Mouse (Mus musculus) lung, postnatal 14 days (tissue): ENCODE measurements at regions not wholly inside any gene's neighbourhood (a gene's known extent, or its start where the extent isn't known, plus 50 kb on each side); places are given as distances from the start of the nearest gene placed in this dataset.

ENCODE experiments used
- DNase-seq: peaks from one replicate; pipeline ENCODE4 v3.0.0; 2021

DNA sequence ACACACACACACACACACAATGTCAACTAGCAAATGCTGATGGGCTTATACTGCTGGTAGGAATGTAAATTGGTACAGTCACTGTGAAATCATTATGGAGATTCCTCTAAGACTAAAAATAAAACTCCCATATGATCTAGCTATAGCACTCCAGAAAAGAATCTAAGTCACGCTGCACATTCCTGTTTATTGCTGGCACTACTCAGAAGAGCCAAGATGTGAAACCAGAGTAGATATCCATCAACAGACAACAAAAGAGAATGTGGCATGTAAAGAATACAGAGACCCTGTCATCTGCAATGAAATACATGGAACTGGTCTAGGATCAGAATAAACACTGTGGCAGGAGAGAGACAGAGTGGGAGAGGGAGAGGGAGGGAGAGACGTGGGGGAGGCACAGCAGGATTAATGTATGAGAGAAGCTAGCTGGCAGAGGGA lies 442.8 kb upstream of the Nrp1 start:
- no peak for DNase-seq

DNA sequence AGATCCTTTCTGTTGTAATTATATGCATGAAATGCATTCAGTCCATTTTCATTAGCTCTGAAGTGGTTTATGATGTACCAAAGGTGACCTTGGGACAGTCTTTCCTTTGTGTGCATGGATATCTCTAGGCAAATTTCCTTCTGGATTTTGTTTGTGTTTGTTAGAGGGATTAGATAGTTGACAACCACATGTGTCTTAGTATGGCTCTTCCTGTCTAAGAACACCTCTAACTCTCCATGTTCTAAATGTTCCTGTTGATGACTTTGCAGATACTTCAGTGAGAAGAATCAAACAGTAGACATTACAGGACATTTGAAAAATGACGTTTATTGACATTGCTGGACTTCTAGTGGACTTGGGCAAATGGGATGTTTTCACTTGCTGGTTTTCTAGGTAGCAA lies 436.5 kb upstream of the Nrp1 start:
- no peak for DNase-seq

DNA sequence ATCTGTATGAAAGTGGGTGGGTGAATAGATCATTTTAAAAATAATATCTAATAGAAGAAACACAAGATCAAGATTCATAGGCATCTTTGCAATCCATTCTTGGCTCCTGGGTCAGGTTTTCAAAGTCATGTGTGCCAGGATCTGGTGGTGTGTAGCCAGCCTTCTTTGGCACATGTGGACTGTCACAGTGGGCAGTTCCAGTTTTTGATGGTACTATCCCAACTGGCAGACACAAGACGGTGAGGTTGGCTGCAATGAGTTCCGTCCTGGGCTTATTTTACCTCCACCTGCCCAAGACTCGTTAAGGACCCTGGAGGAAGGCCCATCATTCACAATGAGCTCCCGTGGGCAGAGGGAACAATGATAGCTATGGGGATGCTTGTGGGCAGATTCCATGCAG lies 435.1 kb upstream of the Nrp1 start:
- DNase-seq = no peak

DNA sequence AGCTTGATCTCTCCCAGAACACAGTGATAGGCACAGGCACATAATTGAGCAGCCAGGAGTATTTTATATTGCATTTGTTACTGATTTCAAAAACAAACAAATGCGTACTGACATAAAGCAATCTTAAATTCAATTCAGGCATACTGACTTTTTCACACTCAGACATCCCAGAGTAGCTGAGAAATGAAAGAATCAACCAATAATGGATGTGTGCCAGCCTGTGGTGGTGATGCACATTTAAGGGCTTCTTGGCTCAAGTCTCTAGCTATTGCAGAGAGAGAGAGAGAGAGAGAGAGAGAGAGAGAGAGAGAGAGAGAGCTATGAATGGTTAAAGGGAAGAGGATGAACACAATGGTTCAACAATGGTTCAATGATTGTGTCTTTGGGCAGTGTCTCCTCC lies 426.1 kb upstream of the Nrp1 start:
- DNase-seq = no peak

DNA sequence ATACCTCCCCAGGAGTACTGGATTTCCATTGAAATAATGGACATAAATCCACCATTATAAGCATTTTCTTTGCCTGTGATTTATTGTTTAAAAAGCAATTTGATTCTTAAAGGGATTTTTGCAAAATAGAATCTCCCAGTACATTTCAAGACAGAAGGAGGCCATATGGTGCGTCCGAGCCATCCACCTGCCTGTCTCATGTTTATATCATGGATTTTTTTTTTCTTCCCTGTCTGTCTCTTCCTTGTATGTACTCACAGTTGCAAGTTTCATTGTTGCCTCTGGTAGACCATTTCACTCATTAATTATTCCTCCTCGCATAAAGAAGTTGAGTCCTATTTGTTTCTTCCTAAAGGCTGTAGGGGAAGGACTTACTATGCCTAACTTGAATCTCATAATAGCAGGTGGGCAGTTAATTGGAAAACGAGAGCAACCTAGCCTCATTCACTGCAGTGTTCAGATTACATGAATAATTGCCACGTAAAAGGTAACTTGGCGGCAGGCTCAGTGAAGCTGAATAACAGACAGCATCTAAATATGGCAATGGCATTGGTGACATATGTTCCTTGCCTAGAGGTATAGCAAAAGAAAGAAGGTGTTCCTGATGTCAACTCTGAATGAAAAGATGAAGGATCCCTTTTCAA lies 421.5 kb upstream of the Nrp1 start:
- no peak for DNase-seq

DNA sequence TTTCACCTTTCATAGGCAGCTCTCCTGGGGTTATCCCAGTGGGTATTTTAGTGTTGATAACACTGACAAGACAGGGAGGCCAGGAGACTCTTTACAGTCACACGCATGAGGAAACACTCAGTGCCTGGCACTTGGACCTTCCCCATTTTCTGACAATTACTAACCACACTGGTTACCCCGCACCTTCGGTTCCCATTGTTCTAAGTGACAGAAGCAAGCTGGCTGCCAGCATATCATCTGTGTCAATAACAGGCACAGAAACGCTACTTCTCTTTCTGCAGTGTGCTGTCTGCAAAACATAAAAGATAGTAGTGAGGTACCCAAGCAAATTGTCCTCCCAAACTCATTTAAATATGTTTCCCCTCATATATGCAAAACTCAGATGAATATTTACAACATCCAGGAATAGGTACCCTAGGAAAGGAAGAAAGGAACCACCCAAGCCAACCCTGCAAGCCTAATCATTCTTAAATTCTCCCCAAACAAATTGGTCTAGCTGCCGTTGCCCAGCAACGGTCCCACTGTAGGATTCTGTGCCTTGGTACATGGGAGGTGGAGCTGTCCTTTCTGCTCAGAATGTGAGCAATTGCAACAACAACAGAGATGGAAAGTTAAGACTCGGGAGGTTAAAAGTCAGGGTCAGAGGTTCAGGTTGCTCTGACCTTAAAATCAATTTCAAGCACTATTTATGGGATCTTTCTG lies 419.0 kb upstream of the Nrp1 start:
- DNase-seq = no peak

DNA sequence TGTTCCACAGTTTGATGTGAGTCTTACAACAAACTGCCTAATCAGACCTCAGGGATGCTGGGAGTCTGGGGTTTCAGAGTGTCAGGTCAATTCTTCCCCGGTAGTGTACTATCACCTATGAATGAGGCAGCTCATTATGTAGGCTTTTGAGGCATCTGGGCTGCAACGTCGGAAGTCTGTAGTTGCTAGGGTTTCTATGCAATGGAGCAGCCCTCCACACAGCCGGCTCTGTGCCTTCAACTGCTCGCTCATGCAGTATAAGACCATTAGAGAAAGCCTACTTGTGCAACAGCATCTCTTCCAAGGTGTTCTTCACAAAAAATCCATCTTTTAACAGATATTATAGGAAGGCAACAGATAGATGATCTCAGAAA lies 418.4 kb upstream of the Nrp1 start:
- no peak for DNase-seq

DNA sequence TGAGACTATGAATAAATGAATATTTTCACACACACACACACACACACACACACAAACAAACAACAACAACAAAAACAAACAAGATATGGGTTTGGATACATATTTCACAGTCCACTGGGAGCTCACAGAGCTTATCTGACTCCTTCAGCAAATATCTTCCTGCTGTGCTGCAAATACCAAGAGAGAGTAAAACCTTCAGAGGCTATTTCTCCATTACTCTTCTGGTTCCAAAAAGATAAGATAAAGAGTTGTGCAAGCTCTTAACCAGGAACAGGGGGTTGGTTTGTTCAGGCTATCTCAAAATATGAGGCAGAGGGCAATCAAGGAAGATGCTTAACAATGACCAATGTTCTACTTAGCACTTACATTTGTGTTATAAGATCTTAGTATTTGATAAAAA lies 416.1 kb upstream of the Nrp1 start:
- no peak for DNase-seq

DNA sequence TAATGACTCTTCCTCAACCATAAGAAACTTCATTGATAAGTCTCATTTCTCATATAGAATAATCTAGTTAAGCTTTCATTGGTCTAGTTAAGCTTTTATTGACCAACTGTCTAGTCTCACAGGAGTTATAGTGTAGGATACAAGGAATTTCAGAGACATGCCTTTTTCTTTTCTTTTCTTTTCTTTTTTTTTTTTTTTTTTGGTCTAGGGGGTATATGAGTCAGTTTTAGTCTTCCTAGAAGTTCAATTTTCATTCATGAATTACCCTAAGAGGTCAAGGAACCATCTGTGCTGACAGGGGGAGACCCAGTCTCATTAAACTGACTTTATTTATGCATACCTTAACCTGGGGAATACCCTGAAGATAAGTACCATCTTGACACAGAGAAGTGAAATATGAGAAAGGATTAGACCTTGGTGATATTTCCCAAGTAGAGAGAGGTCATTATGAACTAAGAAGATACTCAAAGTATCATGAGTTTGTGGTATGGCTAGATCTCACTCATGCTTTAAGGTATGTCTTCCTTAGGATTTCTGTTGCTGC lies 413.4 kb upstream of the Nrp1 start:
- DNase-seq = no peak

DNA sequence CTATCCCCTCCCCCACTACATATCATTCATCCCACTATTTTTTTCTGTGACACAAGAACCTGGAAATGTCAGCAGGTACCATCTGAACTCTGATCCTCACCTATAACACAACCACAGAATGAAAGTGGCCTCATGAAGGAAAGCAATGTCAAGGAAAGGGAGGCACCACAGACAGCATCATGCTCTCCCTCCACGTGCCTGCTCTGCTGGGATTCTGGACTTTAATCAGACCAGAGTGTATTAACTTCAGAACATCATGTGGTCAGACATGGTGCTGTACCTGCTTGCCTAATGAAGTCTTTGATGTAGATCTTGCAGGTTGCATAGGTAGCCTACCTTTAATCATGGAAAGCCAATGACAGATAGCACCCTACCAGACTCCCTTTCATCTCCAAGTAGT lies 400.8 kb upstream of the Nrp1 start:
- no peak for DNase-seq

DNA sequence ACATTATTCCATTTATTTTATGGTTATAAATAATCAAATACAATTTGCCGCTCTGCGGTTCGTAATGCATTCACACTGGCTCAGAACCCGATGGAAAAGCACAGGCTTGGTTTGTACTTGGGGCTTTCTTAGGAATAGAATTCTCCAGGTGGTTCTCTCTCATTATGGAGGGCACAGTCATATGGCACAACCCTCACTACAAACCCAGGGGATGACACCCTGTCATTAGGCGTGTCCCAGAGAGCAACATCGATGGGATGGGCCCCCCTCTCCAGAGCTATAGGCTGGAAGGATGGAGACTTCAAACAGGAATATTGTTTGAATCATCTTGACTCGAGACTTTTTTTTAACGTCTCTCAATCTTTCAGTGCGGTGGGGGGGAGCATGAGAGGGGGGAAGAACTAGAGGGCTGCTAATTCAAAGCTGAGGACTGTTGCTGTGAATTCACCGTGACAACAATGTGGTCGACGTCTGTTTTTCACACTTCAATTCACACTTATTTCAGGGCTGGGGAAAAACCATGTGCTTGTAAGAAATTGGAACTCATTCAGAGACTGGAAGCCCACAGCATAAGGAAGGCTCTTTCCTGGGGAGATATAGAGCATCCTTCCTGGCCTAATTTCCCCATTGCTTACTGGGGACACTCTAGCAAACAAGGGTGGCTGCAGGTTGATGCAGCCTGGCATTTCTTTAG lies 399.9 kb upstream of the Nrp1 start:
- DNase-seq = no peak

DNA sequence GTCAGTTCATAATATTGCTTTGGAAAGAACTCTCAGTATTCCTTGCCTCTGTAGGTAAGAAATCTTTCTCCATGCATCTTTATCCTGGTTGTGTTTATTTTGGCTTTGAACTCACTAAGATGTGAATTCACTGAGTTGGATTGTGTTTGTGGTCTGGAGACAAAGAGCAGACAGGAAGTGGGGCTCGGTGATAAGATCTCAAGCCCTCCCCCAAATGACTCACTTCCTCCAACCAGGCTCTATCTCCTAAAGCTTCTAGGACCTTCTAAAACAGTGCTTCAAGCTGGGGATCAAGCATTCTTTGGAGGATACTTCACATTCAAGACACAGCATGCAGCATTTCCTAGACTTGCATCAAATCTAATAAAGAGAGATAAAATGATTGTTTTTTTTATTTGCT lies 395.5 kb upstream of the Nrp1 start:
- no peak for DNase-seq

DNA sequence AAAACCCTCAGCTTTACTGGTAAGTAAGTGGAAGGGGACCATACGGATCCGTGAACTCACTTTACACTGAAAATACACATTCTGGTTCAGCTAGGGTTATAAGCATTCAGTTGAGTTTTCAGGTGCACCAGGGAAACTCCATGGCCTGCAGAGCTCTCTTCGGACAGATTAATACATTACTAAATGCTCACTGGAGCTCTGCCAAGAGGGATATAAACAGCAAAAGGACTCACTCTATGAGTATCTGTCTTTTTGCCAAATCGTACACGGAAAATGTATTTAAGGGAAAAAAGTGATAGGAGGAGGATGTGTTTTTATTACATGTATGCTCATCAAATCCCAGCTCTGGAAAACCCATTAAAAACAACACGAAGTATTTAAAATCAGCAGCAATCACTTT lies 394.8 kb upstream of the Nrp1 start:
- DNase-seq = no peak

DNA sequence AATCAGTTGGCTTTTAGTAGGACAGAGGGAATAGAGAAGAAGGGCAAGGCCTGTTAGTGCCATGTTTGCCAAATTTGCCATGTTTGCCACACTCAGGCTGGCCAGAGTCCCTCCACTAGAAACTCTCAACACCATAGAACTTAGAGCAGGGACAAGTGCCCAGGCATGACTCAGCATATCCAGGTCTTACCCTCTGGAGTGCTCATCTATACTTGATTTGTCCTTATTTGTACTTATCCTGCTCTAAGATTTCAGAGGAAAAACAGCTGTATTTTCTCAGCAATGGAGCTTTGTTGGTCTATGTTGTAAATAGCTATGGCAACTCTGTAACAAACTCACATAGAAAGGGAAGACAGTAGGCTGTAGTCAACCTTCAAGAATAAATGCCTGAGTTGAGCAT lies 393.6 kb upstream of the Nrp1 start:
- peak; percentile 14 for DNase-seq

DNA sequence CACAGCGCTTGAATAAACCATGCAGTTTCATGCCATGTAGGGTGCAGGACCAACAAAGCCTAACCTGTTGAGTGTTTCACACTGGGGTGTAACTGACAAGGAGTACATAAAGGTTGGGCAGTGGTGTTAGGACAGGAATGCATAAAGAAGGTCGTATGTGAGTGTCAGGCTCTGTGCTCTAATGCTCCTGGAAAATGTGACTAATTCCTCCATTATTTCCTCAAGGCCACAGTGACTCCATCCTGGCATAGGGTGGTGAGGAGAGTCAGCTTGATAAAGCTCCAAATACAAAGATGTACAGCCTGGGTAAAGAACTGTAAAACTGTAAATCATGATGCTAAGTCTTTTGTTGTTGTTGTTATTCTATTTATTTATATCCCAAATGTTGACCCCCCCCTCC lies 393.1 kb upstream of the Nrp1 start:
- no peak for DNase-seq

DNA sequence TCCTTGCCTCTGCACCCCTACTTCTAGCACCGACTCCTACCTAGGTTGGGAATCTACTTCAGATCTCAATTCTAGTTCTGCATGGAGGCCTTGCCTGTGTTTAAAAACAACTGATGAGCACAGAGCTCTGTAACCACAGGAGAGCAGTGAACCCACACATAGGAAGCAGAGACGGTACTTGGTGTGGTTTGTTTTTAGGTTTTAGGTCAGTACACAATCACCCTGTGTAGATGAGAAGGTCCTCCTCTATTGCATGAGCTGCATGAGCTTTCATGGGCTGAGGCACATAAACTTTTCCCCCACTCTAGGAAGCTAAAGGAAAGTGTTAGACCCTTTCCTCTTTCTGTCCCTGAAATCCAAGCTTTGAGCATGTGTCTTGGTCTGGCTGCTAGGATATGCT lies 390.4 kb upstream of the Nrp1 start:
- DNase-seq = no peak

DNA sequence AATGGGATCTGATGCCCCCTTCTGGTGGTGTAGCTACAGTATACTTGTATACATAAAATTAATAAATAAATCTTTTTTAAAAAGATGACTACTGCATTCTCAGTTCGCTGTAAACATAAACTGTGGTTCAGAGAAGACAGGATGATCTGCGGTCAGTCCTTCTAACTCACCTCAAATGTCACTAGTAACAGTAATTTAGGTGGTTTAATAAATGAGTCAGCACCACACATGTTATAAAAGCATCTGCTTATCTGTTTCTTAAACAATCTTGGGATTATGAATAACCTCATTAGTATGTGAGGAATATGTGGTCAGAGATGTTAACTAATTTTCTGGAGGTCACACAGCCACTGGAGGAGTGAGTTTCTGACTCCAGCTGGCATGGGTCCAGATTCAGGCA lies 385.2 kb upstream of the Nrp1 start:
- DNase-seq = no peak

DNA sequence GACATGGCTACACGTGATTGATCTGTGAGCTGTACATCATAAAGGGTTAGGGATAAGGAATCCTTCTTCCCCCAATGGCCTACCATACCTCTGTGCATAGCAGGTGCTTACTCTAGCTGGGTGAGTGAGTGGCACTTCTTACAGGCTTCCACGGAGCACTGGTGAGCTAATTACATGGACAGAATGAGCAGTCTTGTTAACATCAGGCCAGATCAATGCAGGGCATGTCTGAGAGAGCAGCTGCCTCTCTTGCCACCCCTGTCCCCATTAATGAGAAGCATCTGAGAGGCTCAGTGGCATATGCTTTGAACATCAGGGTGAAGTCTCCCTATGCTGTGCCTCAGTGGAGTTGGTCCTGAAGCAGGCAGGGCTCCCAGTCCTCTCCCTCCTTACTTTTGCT lies 380.7 kb upstream of the Nrp1 start:
- no peak for DNase-seq

DNA sequence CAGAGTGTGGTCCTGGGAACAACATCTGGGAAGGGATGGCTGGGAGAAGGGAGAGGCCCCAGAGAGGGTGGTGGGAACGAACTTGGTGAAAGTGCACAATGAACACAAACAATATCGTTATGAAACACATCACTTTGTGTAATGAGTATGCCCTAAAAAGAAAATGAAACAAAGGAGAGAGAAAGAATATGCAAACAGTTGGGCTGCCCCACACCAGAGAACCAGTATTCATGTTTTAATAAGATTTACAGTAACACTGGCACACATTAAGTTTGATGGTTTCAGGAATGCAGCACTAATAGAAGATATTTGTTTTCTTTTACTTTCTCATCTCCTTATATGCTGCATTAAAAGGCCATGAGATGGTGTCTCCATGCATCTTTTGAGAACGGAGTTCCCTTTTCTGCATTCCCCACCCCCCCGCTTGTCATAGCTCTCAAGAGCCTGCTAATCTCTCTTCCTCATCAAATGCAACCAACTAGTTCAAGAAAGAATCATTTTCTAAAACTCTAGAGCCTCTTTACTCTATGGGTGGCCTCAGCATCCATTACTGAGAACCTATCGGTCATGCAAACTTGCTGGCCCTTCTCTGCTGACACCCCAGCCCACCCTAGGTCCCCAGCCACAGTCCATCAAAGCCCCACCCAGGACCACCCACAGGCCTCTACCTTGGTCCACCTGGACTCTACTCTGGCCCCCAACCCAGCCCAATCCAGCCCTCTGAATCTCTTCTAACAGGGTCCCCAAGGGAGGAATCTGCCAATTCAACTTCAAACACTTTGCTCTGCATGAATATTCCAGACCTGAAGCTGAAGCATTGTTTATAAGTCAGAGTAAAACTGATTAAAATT lies 379.0 kb upstream of the Nrp1 start:
- no peak for DNase-seq

DNA sequence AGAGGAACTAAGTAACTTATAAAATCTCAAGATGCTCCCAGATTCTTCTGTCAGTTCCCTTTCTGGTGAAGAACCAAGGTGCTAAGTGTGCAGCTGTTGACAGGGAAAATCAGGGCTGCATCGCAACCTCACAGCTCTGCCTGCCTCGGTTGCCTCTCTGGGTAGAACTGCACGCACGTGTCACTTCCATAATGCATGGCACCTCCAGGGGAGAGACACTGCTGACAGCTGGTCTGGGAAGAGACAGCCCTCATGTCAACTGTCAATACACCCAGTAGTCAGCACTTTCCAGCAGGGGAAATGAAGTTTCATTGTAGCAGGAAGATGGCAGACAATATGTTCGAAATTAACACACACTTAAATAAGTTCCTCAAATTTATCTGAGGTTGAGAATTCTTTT lies 376.2 kb upstream of the Nrp1 start:
- no peak for DNase-seq

DNA sequence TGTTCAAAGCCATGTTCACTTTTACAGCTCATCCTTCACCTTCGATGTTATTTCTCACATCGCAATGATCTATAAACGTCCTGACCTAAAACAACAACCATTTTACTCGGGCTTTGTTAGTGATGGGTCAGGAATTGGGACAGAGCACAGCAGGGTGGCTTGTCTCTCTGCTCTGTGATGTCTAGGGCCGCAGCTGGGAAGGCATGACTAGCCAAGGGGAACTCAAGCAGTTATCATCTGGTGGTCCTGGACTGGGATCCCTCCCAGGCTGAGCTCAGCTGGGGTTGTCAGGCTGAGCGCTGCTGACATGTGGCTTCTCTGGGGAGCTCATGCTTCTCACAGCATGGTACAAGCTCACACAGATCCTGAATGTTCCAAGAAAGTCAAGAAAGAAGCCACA lies 372.8 kb upstream of the Nrp1 start:
- no peak for DNase-seq

DNA sequence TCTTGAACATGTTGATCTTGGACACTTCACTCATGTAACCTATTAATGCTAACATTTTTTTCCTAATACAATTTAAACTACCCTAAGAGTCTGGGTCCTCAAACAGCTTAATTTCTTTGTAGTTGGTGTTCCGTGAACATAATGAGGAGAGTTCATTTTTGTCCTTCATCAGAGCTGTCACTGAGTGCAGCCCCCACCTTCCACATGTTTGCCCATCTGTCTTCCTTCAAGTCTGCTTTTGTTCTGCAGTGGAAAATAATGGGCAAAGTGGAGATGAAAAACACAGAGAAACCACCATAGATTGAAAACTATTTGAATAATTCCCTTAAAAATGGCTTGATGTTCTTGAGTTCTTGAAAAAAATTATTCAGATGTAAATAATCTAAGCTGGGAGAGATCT lies 369.5 kb upstream of the Nrp1 start:
- no peak for DNase-seq

DNA sequence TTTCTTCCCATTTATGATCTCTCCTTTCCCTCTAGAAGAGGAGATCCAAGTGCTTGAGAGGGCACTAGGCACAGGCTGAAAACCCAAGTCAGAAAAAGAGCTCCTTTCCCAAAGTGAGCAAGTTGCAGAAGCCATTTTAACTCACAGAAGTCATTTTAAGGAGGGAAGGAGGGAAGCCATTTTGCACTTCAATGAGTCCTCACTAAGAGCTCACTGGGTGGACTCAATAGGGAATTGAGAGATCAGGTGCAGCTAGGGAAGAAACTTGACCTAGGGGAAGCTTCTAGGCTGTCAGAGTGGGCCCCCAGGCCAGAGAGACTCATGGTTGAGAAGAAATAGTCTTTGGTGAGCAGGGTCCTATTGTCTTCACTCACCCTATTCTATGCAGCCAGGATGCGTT lies 363.5 kb upstream of the Nrp1 start:
- DNase-seq = no peak
